Mouse (Mus musculus): ENCODE data around the gene Gm3238.
"Not testable (repeated sequence)": the region's sequence is repeated elsewhere in the genome, so short reads cannot be mapped to it uniquely, and the experiment has no call there.

The Gm3238 gene

GRCm38 (mm10) chr10:77771225-77771624, at the start of gene Gm3238:
Gm3238 (minus strand) TSS chr10:77771325.
- not testable (repeated sequence) for DNase-seq (ENCODE audit: low spot score in 2 of 2)

GRCm38 (mm10) chr10:77819203-77819602, 48.1 kb upstream of the Gm3238 start:
- no peak for DNase-seq (ENCODE audit: low spot score in 2 of 2)

- DNase-seq (ENCODE audit: low spot score in 2 of 2): no peak
Measured at GRCm38 (mm10) chr10:77818523-77818922, 47.4 kb upstream of the Gm3238 start.

GRCm38 (mm10) chr10:77815514-77815913, 44.4 kb upstream of the Gm3238 start:
- no peak for DNase-seq (ENCODE audit: low spot score in 2 of 2)

- DNase-seq (ENCODE audit: low spot score in 2 of 2): no peak
Measured at GRCm38 (mm10) chr10:77814382-77814781, 43.3 kb upstream of the Gm3238 start, which contains the start of gene Gm2696. Gm2696 (plus strand) TSS chr10:77814682.

GRCm38 (mm10) chr10:77811743-77812142, 40.6 kb upstream of the Gm3238 start, which contains the start of gene Gm9507:
Gm9507 (minus strand) TSS chr10:77811843.
- DNase-seq (ENCODE audit: low spot score in 2 of 2): no peak

GRCm38 (mm10) chr10:77804095-77804494, 33.0 kb upstream of the Gm3238 start:
- DNase-seq (ENCODE audit: low spot score in 2 of 2): no peak

GRCm38 (mm10) chr10:77798921-77799508, 27.9 kb upstream of the Gm3238 start, which contains the start of gene Gm19668:
Gm19668 (minus strand) TSS chr10:77799133.
- DNase-seq (ENCODE audit: low spot score in 2 of 2): no peak

- DNase-seq (ENCODE audit: low spot score in 2 of 2): not testable (repeated sequence)
Measured at GRCm38 (mm10) chr10:77798164-77798920, 27.2 kb upstream of the Gm3238 start.

- no peak for DNase-seq (ENCODE audit: low spot score in 2 of 2)
Measured at GRCm38 (mm10) chr10:77797677-77798076, 26.6 kb upstream of the Gm3238 start.

GRCm38 (mm10) chr10:77794976-77795375, 23.9 kb upstream of the Gm3238 start, which contains the start of gene Gm9639:
Gm9639 (minus strand) TSS chr10:77795076.
- DNase-seq (ENCODE audit: low spot score in 2 of 2): no peak

GRCm38 (mm10) chr10:77788621-77789020, 17.5 kb upstream of the Gm3238 start:
- no peak for DNase-seq (ENCODE audit: low spot score in 2 of 2)

GRCm38 (mm10) chr10:77787876-77788275, 16.8 kb upstream of the Gm3238 start, which contains the start of gene Gm7137:
Gm7137 (minus strand) TSS chr10:77788200.
- DNase-seq (ENCODE audit: low spot score in 2 of 2): peak in 1 of 2 experiments; percentile 21

- DNase-seq (ENCODE audit: low spot score in 2 of 2): not testable (repeated sequence)
Measured at GRCm38 (mm10) chr10:77783396-77783795, 12.3 kb upstream of the Gm3238 start.

- DNase-seq (ENCODE audit: low spot score in 2 of 2): not testable (repeated sequence)
Measured at GRCm38 (mm10) chr10:77782442-77782841, 11.3 kb upstream of the Gm3238 start, which contains the start of gene Gm3250. Gm3250 (minus strand) TSS chr10:77782542.

GRCm38 (mm10) chr10:77776844-77777243, 5.7 kb upstream of the Gm3238 start, which contains the start of gene Gm7138:
Gm7138 (minus strand) TSS chr10:77776944.
- not testable (repeated sequence) for DNase-seq (ENCODE audit: low spot score in 2 of 2)

- DNase-seq (ENCODE audit: low spot score in 2 of 2): not testable (repeated sequence)
Measured at GRCm38 (mm10) chr10:77772142-77772541, 1.0 kb upstream of the Gm3238 start.

- no peak for DNase-seq (ENCODE audit: low spot score in 2 of 2)
Measured at GRCm38 (mm10) chr10:77769727-77770126, 1.4 kb downstream of the Gm3238 start.

- DNase-seq (ENCODE audit: low spot score in 2 of 2): not testable (repeated sequence)
Measured at GRCm38 (mm10) chr10:77759582-77759981, 11.5 kb downstream of the Gm3238 start, which contains the start of gene Gm3233. Gm3233 (minus strand) TSS chr10:77759682.

GRCm38 (mm10) chr10:77753448-77753847, 17.7 kb downstream of the Gm3238 start:
- no peak for DNase-seq (ENCODE audit: low spot score in 2 of 2)

GRCm38 (mm10) chr10:77752312-77752711, 18.8 kb downstream of the Gm3238 start:
- not testable (repeated sequence) for DNase-seq (ENCODE audit: low spot score in 2 of 2)

GRCm38 (mm10) chr10:77751254-77751653, 19.9 kb downstream of the Gm3238 start, which contains the start of gene Gm9736:
Gm9736 (minus strand) TSS chr10:77751354.
- not testable (repeated sequence) for DNase-seq (ENCODE audit: low spot score in 2 of 2)
